Mouse (Mus musculus): Measurements from ENCODE around the gene Rnft2. TPM values are rescaled to one million over a fixed set of nuclear protein-coding genes. Genes with fewer than 3 reads are reported as not detected.

Rnft2 gene
- polyA plus RNA-seq, 2 experiments = 0.04 to 1.1 TPM

DNA sequence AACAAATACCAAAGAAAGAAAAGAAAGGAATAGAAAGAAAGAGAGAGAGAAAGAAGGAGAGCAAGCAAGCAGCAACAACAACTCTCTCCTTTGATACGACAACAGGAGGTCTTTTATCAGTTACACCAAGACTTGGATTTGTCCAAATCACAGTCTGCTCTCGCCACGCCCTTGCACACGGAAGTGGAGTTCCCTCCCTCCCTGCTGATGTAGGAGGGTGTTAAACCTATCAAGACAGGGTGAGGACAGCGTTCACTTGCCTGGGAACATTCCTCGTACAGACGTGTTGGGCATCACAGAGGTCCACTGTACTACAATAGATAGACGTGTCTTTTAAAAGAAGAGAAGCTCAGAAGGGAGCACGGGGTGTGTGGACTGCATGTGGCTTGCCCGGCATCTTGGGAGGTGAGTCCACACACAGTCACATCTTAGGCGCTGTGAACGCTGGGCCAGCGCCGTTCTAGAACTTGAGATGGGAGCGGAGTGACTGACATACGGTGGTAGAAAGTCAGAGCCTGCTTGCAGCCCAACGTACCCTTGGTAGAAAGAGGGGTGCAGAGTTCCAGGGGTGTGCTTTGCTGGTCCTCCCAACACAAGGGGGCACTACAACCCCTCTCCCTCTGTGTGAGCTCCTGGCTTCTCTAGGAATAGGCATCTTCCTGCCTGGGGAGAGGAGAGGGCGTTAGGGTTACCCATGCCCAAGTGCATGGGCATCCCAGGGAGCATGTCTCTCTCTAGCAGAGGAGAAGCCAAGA is 33.0 kb upstream of the Rnft2 start:
- no peaks in the 10 kb centered on the region for H3K4me1 ChIP-seq (replicated peaks; ENCODE audit: control insufficient read depth in 2 of 2, insufficient read depth in 2 of 2, low read length in 1 of 2)
- no peak overlapping the region for H3K4me2 ChIP-seq (ENCODE audit: low read depth)
- H3K9ac ChIP-seq (replicated peaks) = no peak overlapping the region
- H3K27ac ChIP-seq = no peak overlapping the region
- H3K4me3 ChIP-seq (ENCODE audit: insufficient read depth in 1 of 2, low read depth in 2 of 2, low read length in 2 of 2) = no peak overlapping the region
- H3K36me3 ChIP-seq (replicated peaks; ENCODE audit: control insufficient read depth, insufficient read depth, low read depth) = no peaks in the 10 kb centered on the region
- no peaks in the 10 kb centered on the region for H3K9me3 ChIP-seq (ENCODE audit: control insufficient read depth, low read length)
- DNase-seq (ENCODE audit: low read depth in 3 of 3, low spot score in 3 of 3) (no peak), ATAC-seq (ENCODE audit: insufficient read depth) (no peak)
- H3K27me3 ChIP-seq (ENCODE audit: control insufficient read depth, insufficient read depth, low read length) = no peaks in the 10 kb centered on the region
- 63% methylated on average over 18 of the region's 18 CpGs for WGBS (ENCODE audit: insufficient replicate concordance)
- no peak for TF ChIP-seq EP300 (IDR thresholded peaks at IDR 0.05; ENCODE audit: low read depth)
- 0 out of 2 replicates have a peak, but pooled peaks have one; percentile 23 for TF ChIP-seq CTCF (IDR thresholded peaks at IDR 0.05; ENCODE audit: low read depth)

GRCm38 (mm10) chr5:118276711-118277110 is 31.8 kb upstream of the Rnft2 start:
- no peak overlapping the region for H3K4me2 ChIP-seq (ENCODE audit: low read depth)
- H3K27me3 ChIP-seq (ENCODE audit: control insufficient read depth, insufficient read depth, low read length) = peaks cover 3% of the 10 kb centered on the region; the same call in 1 of the 2 replicates
- WGBS (ENCODE audit: insufficient replicate concordance) = 38% methylated on average over 8 of the region's 8 CpGs
- TF ChIP-seq CTCF (IDR thresholded peaks at IDR 0.05; ENCODE audit: low read depth) (no peak), EP300 (IDR thresholded peaks at IDR 0.05; ENCODE audit: low read depth) (no peak)
- ATAC-seq (ENCODE audit: insufficient read depth) (no peak), DNase-seq (ENCODE audit: low read depth in 3 of 3, low spot score in 3 of 3) (no peak)
- no peaks in the 10 kb centered on the region for H3K9me3 ChIP-seq (ENCODE audit: control insufficient read depth, low read length)
- no peaks in the 10 kb centered on the region for H3K4me1 ChIP-seq (replicated peaks; ENCODE audit: control insufficient read depth in 2 of 2, insufficient read depth in 2 of 2, low read length in 1 of 2)
- no peak overlapping the region for H3K4me3 ChIP-seq (ENCODE audit: insufficient read depth in 1 of 2, low read depth in 2 of 2, low read length in 2 of 2)
- no peak overlapping the region for H3K9ac ChIP-seq (replicated peaks)
- H3K36me3 ChIP-seq (replicated peaks; ENCODE audit: control insufficient read depth, insufficient read depth, low read depth) = no peaks in the 10 kb centered on the region
- no peak overlapping the region for H3K27ac ChIP-seq

DNA sequence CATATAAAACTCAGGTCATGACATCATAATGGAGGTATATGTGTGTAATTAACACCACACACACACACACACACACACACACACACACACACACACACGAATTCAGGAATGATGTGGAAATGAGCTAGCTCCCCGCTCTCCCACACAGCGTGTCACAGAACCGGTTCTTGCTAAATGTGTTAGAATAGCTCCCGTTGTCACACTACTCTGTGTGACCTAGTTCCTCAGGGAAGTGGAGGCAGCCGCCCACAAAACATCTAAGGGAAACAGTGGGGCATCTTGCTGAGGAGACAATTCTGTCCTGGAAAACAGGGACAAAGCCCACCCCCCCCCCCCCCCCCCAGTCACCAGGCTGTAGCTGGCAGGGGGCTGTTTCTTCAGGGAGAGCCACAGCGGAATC is 31.4 kb upstream of the Rnft2 start:
- no peak overlapping the region for H3K4me3 ChIP-seq (ENCODE audit: insufficient read depth in 1 of 2, low read depth in 2 of 2, low read length in 2 of 2)
- H3K4me1 ChIP-seq (replicated peaks; ENCODE audit: control insufficient read depth in 2 of 2, insufficient read depth in 2 of 2, low read length in 1 of 2) = no peaks in the 10 kb centered on the region
- H3K36me3 ChIP-seq (replicated peaks; ENCODE audit: control insufficient read depth, insufficient read depth, low read depth) = no peaks in the 10 kb centered on the region
- H3K9me3 ChIP-seq (ENCODE audit: control insufficient read depth, low read length) = no peaks in the 10 kb centered on the region
- no peak overlapping the region for H3K27ac ChIP-seq
- no peak for TF ChIP-seq EP300 (IDR thresholded peaks at IDR 0.05; ENCODE audit: low read depth)
- no peak for TF ChIP-seq CTCF (IDR thresholded peaks at IDR 0.05; ENCODE audit: low read depth)
- no peak overlapping the region for H3K4me2 ChIP-seq (ENCODE audit: low read depth)
- H3K9ac ChIP-seq (replicated peaks) = no peak overlapping the region
- peaks cover 3% of the 10 kb centered on the region; the same call in 1 of the 2 replicates for H3K27me3 ChIP-seq (ENCODE audit: control insufficient read depth, insufficient read depth, low read length)
- ATAC-seq (ENCODE audit: insufficient read depth) (no peak), DNase-seq (ENCODE audit: low read depth in 3 of 3, low spot score in 3 of 3) (no peak)
- whole genome bisulfite sequencing (ENCODE audit: insufficient replicate concordance) = 51% methylated on average over 7 of the region's 7 CpGs

- TF ChIP-seq EP300 (IDR thresholded peaks at IDR 0.05; ENCODE audit: low read depth) (no peak), CTCF (IDR thresholded peaks at IDR 0.05; ENCODE audit: low read depth) (no peak)
- Histone ChIP-seq H3K4me3 (ENCODE audit: insufficient read depth in 1 of 2, low read depth in 2 of 2, low read length in 2 of 2) (no peak overlapping the region), H3K9ac (replicated peaks) (no peak overlapping the region), H3K4me2 (ENCODE audit: low read depth) (no peak overlapping the region), H3K4me1 (replicated peaks; ENCODE audit: control insufficient read depth in 2 of 2, insufficient read depth in 2 of 2, low read length in 1 of 2) (no peaks in the 10 kb centered on the region; a peak in 1 of 4 replicates), H3K36me3 (replicated peaks; ENCODE audit: control insufficient read depth, insufficient read depth, low read depth) (no peaks in the 10 kb centered on the region), H3K9me3 (ENCODE audit: control insufficient read depth, low read length) (no peaks in the 10 kb centered on the region), H3K27me3 (ENCODE audit: control insufficient read depth, insufficient read depth, low read length) (peaks cover 3% of the 10 kb centered on the region; the same call in 1 of the 2 replicates), H3K27ac (no peak overlapping the region)
- whole genome bisulfite sequencing (ENCODE audit: insufficient replicate concordance) = 54% methylated on average over 9 of the region's 9 CpGs
- no peak for DNase-seq (ENCODE audit: low read depth in 3 of 3, low spot score in 3 of 3)
- ATAC-seq (ENCODE audit: insufficient read depth) = no peak
These were observed 29.6 kb upstream of the Rnft2 start for GRCm38 (mm10) chr5:118274546-118274945.

- Histone ChIP-seq H3K9ac (replicated peaks) (no peak overlapping the region), H3K27ac (no peak overlapping the region), H3K4me1 (replicated peaks; ENCODE audit: control insufficient read depth in 2 of 2, insufficient read depth in 2 of 2, low read length in 1 of 2) (no peaks in the 10 kb centered on the region; a peak in 1 of 4 replicates), H3K4me3 (ENCODE audit: insufficient read depth in 1 of 2, low read depth in 2 of 2, low read length in 2 of 2) (no peak overlapping the region), H3K36me3 (replicated peaks; ENCODE audit: control insufficient read depth, insufficient read depth, low read depth) (no peaks in the 10 kb centered on the region), H3K9me3 (ENCODE audit: control insufficient read depth, low read length) (no peaks in the 10 kb centered on the region), H3K4me2 (ENCODE audit: low read depth) (no peak overlapping the region), H3K27me3 (ENCODE audit: control insufficient read depth, insufficient read depth, low read length) (peaks cover 3% of the 10 kb centered on the region; the same call in 1 of the 2 replicates)
- TF ChIP-seq EP300 (IDR thresholded peaks at IDR 0.05; ENCODE audit: low read depth) (no peak), CTCF (IDR thresholded peaks at IDR 0.05; ENCODE audit: low read depth) (no peak)
- DNase-seq (ENCODE audit: low read depth in 3 of 3, low spot score in 3 of 3) (no peak), ATAC-seq (ENCODE audit: insufficient read depth) (no peak)
- 53% methylated on average over 7 of the region's 7 CpGs for WGBS (ENCODE audit: insufficient replicate concordance)
These were observed 28.5 kb upstream of the Rnft2 start for GRCm38 (mm10) chr5:118273446-118273845.

Measured in liver, embryonic 14.5 days (tissue).